Mouse (Mus musculus): ENCODE data around the gene Cabp2. TPM values are rescaled to one million over a fixed set of nuclear protein-coding genes. Genes with fewer than 3 reads are reported as not detected.
"Not testable (repeated sequence)": the region's sequence is repeated elsewhere in the genome, so short reads cannot be mapped to it uniquely, and the experiment has no call there.

Cabp2 gene
- polyA plus RNA-seq, 1 experiment from 2014 or later = 0.22 TPM

- no peak within 1 kb of the TSS for H3K4me3 ChIP-seq
- H3K4me2 ChIP-seq (replicated peaks) = 0 out of 2 replicates have a peak within 1 kb of the TSS, but pooled peaks have one; percentile 19
- H3K9ac ChIP-seq = no peak within 1 kb of the TSS; the same call in 1 of the 2 replicates
- 0 out of 2 replicates have a peak, but pooled peaks cover 2% of the 10 kb centered on the region for H3K4me1 ChIP-seq
- H3K27ac ChIP-seq = no peak within 1 kb of the TSS
- no peaks in the 10 kb centered on the region for H3K36me3 ChIP-seq
- no peaks in the 10 kb centered on the region for H3K27me3 ChIP-seq
- H3K9me3 ChIP-seq = 0 out of 2 replicates have a peak, but pooled peaks cover 3% of the 10 kb centered on the region
- ATAC-seq (ENCODE audit: insufficient number of reproducible peaks, insufficient read depth, low FRiP score, low TSS enrichment) = no peak
- WGBS = 55% methylated on average over 16 of the region's 16 CpGs
These were observed 35.2 kb upstream of the Cabp2 start, which contains the start of gene Gstp2 for GRCm38 (mm10) chr19:4045966-4046865. TSS of gene Gstp2 (minus strand) at chr19:4046023.

- Histone ChIP-seq H3K27me3 (no peaks in the 10 kb centered on the region), H3K9ac (no peak overlapping the region), H3K36me3 (no peaks in the 10 kb centered on the region), H3K27ac (no peak overlapping the region), H3K4me2 (replicated peaks) (no peak overlapping the region), H3K4me3 (no peak overlapping the region), H3K9me3 (0 out of 2 replicates have a peak, but pooled peaks cover 3% of the 10 kb centered on the region), H3K4me1 (0 out of 2 replicates have a peak, but pooled peaks cover 2% of the 10 kb centered on the region)
- WGBS = 82% methylated on average over 8 of the region's 8 CpGs
- no peak for ATAC-seq (ENCODE audit: insufficient number of reproducible peaks, insufficient read depth, low FRiP score, low TSS enrichment)
These were observed 34.5 kb upstream of the Cabp2 start for GRCm38 (mm10) chr19:4046866-4047254.

GRCm38 (mm10) chr19:4047859-4048258, 33.5 kb upstream of the Cabp2 start:
- no peak overlapping the region for H3K4me2 ChIP-seq (replicated peaks)
- ATAC-seq (ENCODE audit: insufficient number of reproducible peaks, insufficient read depth, low FRiP score, low TSS enrichment) = no peak
- H3K36me3 ChIP-seq = no peaks in the 10 kb centered on the region
- H3K9ac ChIP-seq = no peak overlapping the region
- 0 out of 2 replicates have a peak, but pooled peaks cover 3% of the 10 kb centered on the region for H3K9me3 ChIP-seq
- 0 out of 2 replicates have a peak, but pooled peaks cover 2% of the 10 kb centered on the region for H3K4me1 ChIP-seq
- H3K27me3 ChIP-seq = no peaks in the 10 kb centered on the region
- no peak overlapping the region for H3K27ac ChIP-seq
- H3K4me3 ChIP-seq = no peak overlapping the region
- WGBS = 14% methylated on average over 4 of the region's 4 CpGs

- H3K27ac ChIP-seq = not testable (repeated sequence)
These were observed 32.3 kb upstream of the Cabp2 start for GRCm38 (mm10) chr19:4049069-4049468.

GRCm38 (mm10) chr19:4051016-4051415, 30.4 kb upstream of the Cabp2 start:
- no peak overlapping the region for H3K4me3 ChIP-seq
- no peak overlapping the region for H3K9ac ChIP-seq
- H3K27ac ChIP-seq = no peak overlapping the region
- H3K27me3 ChIP-seq = no peaks in the 10 kb centered on the region
- 0 out of 2 replicates have a peak, but pooled peaks cover 3% of the 10 kb centered on the region for H3K4me1 ChIP-seq
- H3K9me3 ChIP-seq = 0 out of 2 replicates have a peak, but pooled peaks cover 3% of the 10 kb centered on the region
- no peak for ATAC-seq (ENCODE audit: insufficient number of reproducible peaks, insufficient read depth, low FRiP score, low TSS enrichment)
- H3K4me2 ChIP-seq (replicated peaks) = no peak overlapping the region
- no peaks in the 10 kb centered on the region for H3K36me3 ChIP-seq
- WGBS = 92% methylated on average over 5 of the region's 5 CpGs

More at GRCm38 (mm10) chr19:4049069-4049468, 32.3 kb upstream of the Cabp2 start:
- not testable (repeated sequence) for H3K4me1 ChIP-seq; H3K27me3 ChIP-seq; H3K4me2 ChIP-seq (replicated peaks); H3K9ac ChIP-seq; H3K36me3 ChIP-seq; H3K9me3 ChIP-seq; ATAC-seq (ENCODE audit: insufficient number of reproducible peaks, insufficient read depth, low FRiP score, low TSS enrichment); H3K4me3 ChIP-seq
- WGBS = 90% methylated on average over 5 of the region's 5 CpGs

- H3K9me3 ChIP-seq = 0 out of 2 replicates have a peak, but pooled peaks cover 3% of the 10 kb centered on the region
- no peak for ATAC-seq (ENCODE audit: insufficient number of reproducible peaks, insufficient read depth, low FRiP score, low TSS enrichment)
- no peak overlapping the region for H3K9ac ChIP-seq
- H3K4me1 ChIP-seq = 0 out of 2 replicates have a peak, but pooled peaks cover 3% of the 10 kb centered on the region
- WGBS = 50% methylated on average over 10 of the region's 10 CpGs
- no peaks in the 10 kb centered on the region for H3K27me3 ChIP-seq
- no peaks in the 10 kb centered on the region for H3K36me3 ChIP-seq
- H3K4me2 ChIP-seq (replicated peaks) = no peak overlapping the region
- H3K27ac ChIP-seq = no peak overlapping the region
- H3K4me3 ChIP-seq = no peak overlapping the region
These were observed 29.4 kb upstream of the Cabp2 start for GRCm38 (mm10) chr19:4051741-4052515.

GRCm38 (mm10) chr19:4052516-4053030, 28.8 kb upstream of the Cabp2 start:
- H3K36me3 ChIP-seq = no peaks in the 10 kb centered on the region
- 0 out of 2 replicates have a peak, but pooled peaks cover 3% of the 10 kb centered on the region for H3K9me3 ChIP-seq
- no peak for ATAC-seq (ENCODE audit: insufficient number of reproducible peaks, insufficient read depth, low FRiP score, low TSS enrichment)
- H3K9ac ChIP-seq = no peak overlapping the region
- H3K27ac ChIP-seq = no peak overlapping the region
- H3K27me3 ChIP-seq = no peaks in the 10 kb centered on the region
- WGBS = 77% methylated on average over 5 of the region's 5 CpGs
- no peak overlapping the region for H3K4me3 ChIP-seq
- H3K4me1 ChIP-seq = 0 out of 2 replicates have a peak, but pooled peaks cover 3% of the 10 kb centered on the region
- no peak overlapping the region for H3K4me2 ChIP-seq (replicated peaks)

GRCm38 (mm10) chr19:4054613-4055012, 26.8 kb upstream of the Cabp2 start:
- ATAC-seq (ENCODE audit: insufficient number of reproducible peaks, insufficient read depth, low FRiP score, low TSS enrichment) = no peak
- H3K27me3 ChIP-seq = no peaks in the 10 kb centered on the region
- H3K9me3 ChIP-seq = 0 out of 2 replicates have a peak, but pooled peaks cover 3% of the 10 kb centered on the region
- H3K4me3 ChIP-seq = no peak overlapping the region
- H3K9ac ChIP-seq = no peak overlapping the region
- 0 out of 2 replicates have a peak, but pooled peaks cover 3% of the 10 kb centered on the region for H3K4me1 ChIP-seq
- WGBS = 81% methylated on average over 5 of the region's 5 CpGs
- no peak overlapping the region for H3K4me2 ChIP-seq (replicated peaks)
- no peaks in the 10 kb centered on the region for H3K36me3 ChIP-seq
- no peak overlapping the region for H3K27ac ChIP-seq

- Histone ChIP-seq H3K9me3 (0 out of 2 replicates have a peak, but pooled peaks cover 3% of the 10 kb centered on the region), H3K27me3 (no peaks in the 10 kb centered on the region), H3K9ac (no peak overlapping the region), H3K4me3 (no peak overlapping the region), H3K36me3 (no peaks in the 10 kb centered on the region), H3K27ac (no peak overlapping the region), H3K4me2 (replicated peaks) (no peak overlapping the region), H3K4me1 (0 out of 2 replicates have a peak, but pooled peaks cover 3% of the 10 kb centered on the region)
- ATAC-seq (ENCODE audit: insufficient number of reproducible peaks, insufficient read depth, low FRiP score, low TSS enrichment) = no peak
- WGBS = 65% methylated on average over 8 of the region's 8 CpGs
These were observed 26.0 kb upstream of the Cabp2 start for GRCm38 (mm10) chr19:4055216-4055946.

GRCm38 (mm10) chr19:4055947-4056693, 25.3 kb upstream of the Cabp2 start:
- no peaks in the 10 kb centered on the region for H3K27me3 ChIP-seq
- H3K27ac ChIP-seq = no peak overlapping the region
- H3K4me1 ChIP-seq = 0 out of 2 replicates have a peak, but pooled peaks cover 3% of the 10 kb centered on the region
- 53% methylated on average over 15 of the region's 15 CpGs for WGBS
- H3K9me3 ChIP-seq = 0 out of 2 replicates have a peak, but pooled peaks cover under 1% of the 10 kb centered on the region
- H3K36me3 ChIP-seq = no peaks in the 10 kb centered on the region
- no peak for ATAC-seq (ENCODE audit: insufficient number of reproducible peaks, insufficient read depth, low FRiP score, low TSS enrichment)
- no peak overlapping the region for H3K4me3 ChIP-seq
- H3K4me2 ChIP-seq (replicated peaks) = no peak overlapping the region
- no peak overlapping the region for H3K9ac ChIP-seq

Data from embryonic facial prominence, embryonic 12.5 days (tissue).